Mouse (Mus musculus): ENCODE measurements around the gene Lamtor5.

The Lamtor5 gene

GRCm38 (mm10) chr3:107278479-107279269 is at the start of gene Lamtor5:
Lamtor5 (plus strand) TSS chr3:107278858.
- DNase-seq = peak; percentile 92 to 93

- no peak for DNase-seq
These were observed 49.4 kb upstream of the Lamtor5 start for GRCm38 (mm10) chr3:107229221-107229620.

- DNase-seq = no peak
These were observed 48.8 kb upstream of the Lamtor5 start for GRCm38 (mm10) chr3:107229822-107230221.

- DNase-seq = peak; percentile 22 to 24
These were observed 48.1 kb upstream of the Lamtor5 start, which contains the start of gene A630076J17Rik for GRCm38 (mm10) chr3:107230527-107230926. A630076J17Rik (plus strand) TSS chr3:107230614.

GRCm38 (mm10) chr3:107231202-107231601 is 47.5 kb upstream of the Lamtor5 start:
- no peak for DNase-seq

GRCm38 (mm10) chr3:107233351-107233813 is 45.3 kb upstream of the Lamtor5 start:
- DNase-seq = peak; percentile 68 to 87

GRCm38 (mm10) chr3:107233945-107234344 is 44.7 kb upstream of the Lamtor5 start:
- DNase-seq = no peak

- DNase-seq = peak in 1 of 2 experiments; percentile 59
These were observed 40.6 kb upstream of the Lamtor5 start for GRCm38 (mm10) chr3:107238051-107238450.

- peak in 1 of 2 experiments; percentile 58 for DNase-seq
These were observed 40.1 kb upstream of the Lamtor5 start for GRCm38 (mm10) chr3:107238471-107238980.

- no peak for DNase-seq
These were observed 39.1 kb upstream of the Lamtor5 start, which contains the start of gene Prok1 for GRCm38 (mm10) chr3:107239607-107240006. Prok1 (minus strand) TSS chr3:107239707.

- peak; percentile 42 to 74 for DNase-seq
These were observed 37.1 kb upstream of the Lamtor5 start for GRCm38 (mm10) chr3:107241389-107242094.

- DNase-seq = peak in 1 of 2 experiments; percentile 65
These were observed 31.8 kb upstream of the Lamtor5 start for GRCm38 (mm10) chr3:107246876-107247275.

- peak; percentile 63 to 68 for DNase-seq
These were observed 29.6 kb upstream of the Lamtor5 start for GRCm38 (mm10) chr3:107249042-107249441.

- no peak for DNase-seq
These were observed 28.3 kb upstream of the Lamtor5 start for GRCm38 (mm10) chr3:107250320-107250719.

GRCm38 (mm10) chr3:107252035-107252434 is 26.6 kb upstream of the Lamtor5 start:
- peak in 1 of 2 experiments; percentile 29 for DNase-seq

GRCm38 (mm10) chr3:107253925-107254324 is 24.7 kb upstream of the Lamtor5 start:
- no peak for DNase-seq

- DNase-seq = no peak
These were observed 22.7 kb upstream of the Lamtor5 start for GRCm38 (mm10) chr3:107255992-107256391.

- DNase-seq = no peak
These were observed 21.9 kb upstream of the Lamtor5 start for GRCm38 (mm10) chr3:107256724-107257123.

- no peak for DNase-seq
These were observed 20.7 kb upstream of the Lamtor5 start for GRCm38 (mm10) chr3:107257924-107258323.

GRCm38 (mm10) chr3:107260956-107261850 is 17.5 kb upstream of the Lamtor5 start:
- DNase-seq = peak in 1 of 2 experiments; percentile 23

- peak in 1 of 2 experiments; percentile 29 for DNase-seq
These were observed 16.9 kb upstream of the Lamtor5 start for GRCm38 (mm10) chr3:107261851-107262165.

- DNase-seq = no peak
These were observed 11.8 kb upstream of the Lamtor5 start for GRCm38 (mm10) chr3:107266814-107267345.
